Mouse (Mus musculus) mouse trophoblast stem cell (cell line): ENCODE results near the gene Siah1b.

Experiments used
- in situ Hi-C, 2 experiments: fragments of 300-500 bp; cut with MseI, MboI; formaldehyde crosslinking; loops; 2 replicates in 1 of 2; 3 replicates in 1 of 2; pipeline ENCODE4 v1.15.1; 2025

The Siah1b gene

GRCm38 (mm10) chrX:164076040-164076775, at the start of gene Siah1b:
TSS of gene Siah1b (minus strand) at chrX:164076493.
- in situ Hi-C loops: no loop called here

DNA sequence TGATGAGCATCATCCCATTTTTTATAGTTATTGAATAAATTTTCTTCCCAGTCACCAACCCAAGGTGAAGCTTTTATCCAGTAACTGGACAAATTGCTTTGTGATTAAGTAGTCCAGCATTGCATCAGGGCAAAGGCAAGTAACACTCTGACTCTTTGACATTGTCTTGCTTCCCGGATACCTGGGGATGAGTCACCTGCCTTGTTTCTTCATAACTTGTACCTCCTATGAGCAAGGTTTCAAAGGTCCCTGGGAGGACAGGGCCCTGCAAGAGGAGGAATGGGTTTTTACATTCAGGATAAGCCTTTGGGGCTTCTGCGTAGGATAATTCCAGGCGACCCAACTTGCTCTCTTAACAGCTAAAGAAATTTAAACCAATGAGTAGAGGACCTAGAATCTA, 47.6 kb upstream of the Siah1b start:
- in situ Hi-C loops: no loop called here

DNA sequence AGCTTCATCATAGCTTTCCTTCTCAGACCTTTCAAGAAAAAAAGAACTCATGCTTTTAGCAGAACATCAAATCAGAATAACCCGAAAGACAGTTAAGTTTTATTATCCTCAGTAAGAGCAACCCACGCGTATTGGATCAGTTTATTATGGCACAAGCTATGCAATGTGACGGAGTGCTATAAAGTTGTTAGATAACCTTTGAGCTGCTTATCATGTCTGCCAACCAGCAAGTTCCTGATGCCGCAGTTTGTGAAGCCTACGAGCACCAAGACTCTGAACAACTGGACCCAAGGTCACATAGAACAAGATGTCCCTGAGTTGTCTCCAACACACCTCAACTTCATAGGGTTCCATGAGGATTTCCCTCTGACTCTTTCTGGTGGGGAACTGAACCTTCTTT, 37.5 kb upstream of the Siah1b start:
- in situ Hi-C loops: no loop called here

- in situ Hi-C loops: no loop called here
Measured at GRCm38 (mm10) chrX:164111146-164111545, 34.9 kb upstream of the Siah1b start.

GRCm38 (mm10) chrX:164102656-164103055, 26.4 kb upstream of the Siah1b start:
- in situ Hi-C loops: no loop called here

GRCm38 (mm10) chrX:164102198-164102597, 25.9 kb upstream of the Siah1b start:
- in situ Hi-C loops: no loop called here

DNA sequence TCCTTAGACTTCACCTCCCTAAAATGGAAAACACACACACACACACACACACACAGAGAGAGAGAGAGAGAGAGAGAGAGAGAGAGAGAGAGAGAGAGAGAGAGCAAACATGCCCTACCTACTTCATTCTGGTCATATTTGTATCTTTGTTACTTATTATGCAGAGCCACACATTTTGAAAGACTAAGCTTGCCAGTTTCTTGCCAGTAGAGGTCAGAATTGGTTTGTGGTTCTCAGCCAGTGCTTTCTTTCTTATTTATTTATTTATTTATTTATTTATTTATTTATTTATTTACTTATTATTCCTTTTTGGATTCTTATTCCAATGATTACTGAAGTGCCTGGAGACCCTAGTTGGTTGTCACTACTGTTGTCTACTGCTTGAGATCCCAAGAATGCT, 25.2 kb upstream of the Siah1b start:
- in situ Hi-C loops: no loop called here

DNA sequence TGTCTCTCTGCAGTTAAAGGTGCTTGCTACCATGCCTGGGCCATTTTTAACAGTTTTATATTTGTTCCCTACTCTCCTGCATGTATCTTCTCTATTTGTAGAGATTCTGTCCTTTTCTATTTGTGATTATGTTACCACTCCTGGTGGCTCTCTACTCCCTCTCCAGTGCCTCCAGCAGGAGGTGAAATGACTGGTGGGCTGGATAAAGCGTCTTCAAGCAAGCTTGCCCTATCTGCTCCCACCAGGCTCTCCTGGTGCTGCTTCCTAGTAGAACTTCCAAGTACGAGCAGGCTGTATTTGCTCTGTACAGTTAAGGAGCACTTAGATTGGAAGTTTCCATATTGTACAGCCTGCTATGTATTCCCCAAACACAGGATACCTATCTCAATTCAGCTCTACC, 19.5 kb upstream of the Siah1b start:
- in situ Hi-C loops: no loop called here

- in situ Hi-C loops: no loop called here
Measured at GRCm38 (mm10) chrX:164093435-164093834, 17.1 kb upstream of the Siah1b start.

DNA sequence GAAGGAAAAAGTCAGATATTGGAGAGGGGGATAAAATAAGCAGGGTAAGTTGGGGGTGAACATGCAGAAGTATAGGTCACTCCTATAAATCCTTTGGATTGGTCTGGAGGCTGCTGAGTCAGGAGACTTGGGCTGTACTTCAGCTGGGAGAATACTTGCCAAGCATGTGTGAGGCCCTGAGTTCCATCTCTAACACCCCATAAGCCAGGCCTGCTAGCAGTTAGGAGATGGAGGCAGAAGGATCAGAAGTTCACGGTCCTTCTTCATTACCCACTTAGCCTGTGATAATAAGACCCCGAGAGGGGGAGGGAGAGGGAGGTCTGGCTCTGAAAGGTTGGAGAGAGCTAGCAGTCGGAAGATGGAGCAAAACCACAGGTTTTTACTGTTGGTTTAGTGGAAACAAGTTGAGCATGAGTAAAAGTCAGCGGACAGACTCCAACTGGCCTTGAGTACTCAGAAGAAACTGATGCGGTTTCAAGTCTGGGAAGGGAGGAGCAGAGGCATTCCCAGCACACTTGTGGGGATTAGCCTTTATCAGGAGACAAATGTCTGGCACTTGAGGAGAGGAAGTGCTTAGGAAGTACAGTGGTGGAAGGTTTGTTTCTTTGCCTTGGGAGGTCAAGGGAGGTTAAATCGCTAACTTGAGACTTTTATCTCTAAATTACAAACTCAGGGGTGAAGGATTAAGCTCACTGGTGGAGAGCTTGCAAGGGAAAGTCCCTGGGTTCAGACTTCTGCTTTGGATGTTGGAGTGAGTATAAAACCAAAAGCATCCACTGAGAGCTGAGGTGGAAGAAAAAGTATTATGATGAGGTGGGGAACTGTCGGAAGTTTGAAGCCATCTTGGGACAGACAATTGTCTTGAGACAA, 16.2 kb upstream of the Siah1b start:
- in situ Hi-C loops: no loop called here

GRCm38 (mm10) chrX:164089916-164090315, 13.6 kb upstream of the Siah1b start:
- in situ Hi-C loops: no loop called here

DNA sequence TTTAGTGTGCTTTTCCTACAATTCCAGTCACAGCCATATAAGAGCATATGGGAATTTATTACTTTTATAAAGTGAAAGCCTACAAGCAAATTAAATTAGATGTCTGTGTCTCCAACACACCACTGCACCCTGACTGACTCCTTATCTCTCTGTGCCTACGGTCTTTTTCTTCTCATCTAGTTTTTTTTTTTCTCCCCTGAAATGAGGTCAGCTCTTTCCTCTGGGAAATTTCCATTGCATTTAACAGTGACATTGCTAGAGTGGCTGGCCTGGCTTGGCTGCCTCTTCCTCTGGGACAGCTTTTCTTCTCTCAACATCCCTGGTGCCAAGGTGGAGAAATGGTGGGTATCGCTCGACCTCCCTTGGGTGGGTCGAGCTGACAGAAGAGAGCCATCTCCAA, 12.3 kb upstream of the Siah1b start, which contains the start of gene Cltrn:
TSS of gene Cltrn (plus strand) at position 249 of the 400 bp plus-strand sequence.
- in situ Hi-C loops: no loop called here

GRCm38 (mm10) chrX:164082030-164082429, 5.7 kb upstream of the Siah1b start:
- in situ Hi-C loops: no loop called here

- in situ Hi-C loops: no loop called here
Measured at GRCm38 (mm10) chrX:164068968-164069367, 7.3 kb downstream of the Siah1b start.

GRCm38 (mm10) chrX:164066185-164066584, 10.1 kb downstream of the Siah1b start:
- in situ Hi-C loops: no loop called here

DNA sequence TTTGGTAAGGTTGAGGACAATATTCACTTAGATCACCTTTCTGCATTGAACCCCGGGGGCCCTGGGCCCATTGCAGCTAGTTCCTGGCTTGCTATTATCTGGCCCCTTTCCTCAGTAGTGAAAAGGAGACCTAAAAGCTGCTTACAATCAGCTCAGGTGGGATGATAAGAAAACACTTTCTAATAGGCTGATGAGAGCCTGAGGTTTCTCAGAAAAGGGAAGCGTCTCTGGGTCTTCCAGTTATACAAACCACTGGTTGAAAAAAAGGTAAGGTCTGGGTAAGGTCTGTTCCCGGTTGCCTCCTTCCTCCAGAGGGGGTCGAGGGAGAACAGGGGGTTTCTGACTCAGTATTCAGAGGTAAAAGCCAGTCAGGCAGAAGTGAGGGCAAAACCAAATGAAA, 17.2 kb downstream of the Siah1b start:
- in situ Hi-C loops: no loop called here

DNA sequence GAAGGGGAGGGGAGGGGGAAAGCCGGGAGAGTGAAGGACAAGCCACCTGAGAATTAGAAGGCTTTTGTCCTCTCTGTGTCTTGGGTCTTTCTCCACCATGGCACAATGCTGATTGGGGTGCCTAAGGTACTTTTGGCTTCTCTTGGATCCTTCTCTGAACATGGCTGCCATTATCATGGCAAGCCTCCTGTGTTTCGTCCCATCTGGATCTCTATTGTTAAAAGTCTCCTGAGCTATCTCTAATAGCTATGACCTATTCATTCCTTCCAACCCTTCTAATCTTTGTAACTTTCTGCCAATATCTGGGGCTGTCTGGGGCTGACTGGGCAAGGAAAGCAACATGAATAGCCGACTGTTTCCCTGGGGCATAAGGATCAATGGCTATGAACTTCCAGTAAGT, 17.8 kb downstream of the Siah1b start:
- in situ Hi-C loops: no loop called here

DNA sequence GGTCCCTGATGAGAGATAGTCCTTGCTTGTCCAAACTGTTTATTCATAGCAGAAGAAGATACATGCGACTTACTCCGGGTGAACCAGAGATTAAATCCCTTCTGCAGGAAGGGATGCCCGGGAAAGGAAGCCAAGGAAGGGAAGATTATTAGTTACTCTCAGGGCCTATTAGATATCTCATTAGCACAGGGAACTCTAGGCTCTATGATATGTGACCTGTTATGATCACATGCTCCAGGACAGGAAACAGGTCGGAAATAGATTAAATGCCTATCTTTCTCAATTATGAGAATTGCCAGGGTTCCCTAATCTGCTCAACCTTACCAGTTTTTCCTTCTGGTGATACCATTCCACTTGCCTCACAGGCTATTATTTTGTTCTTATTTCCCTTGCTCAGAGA, 20.6 kb downstream of the Siah1b start:
- in situ Hi-C loops: no loop called here

GRCm38 (mm10) chrX:164046736-164047135, 29.6 kb downstream of the Siah1b start:
- in situ Hi-C loops: no loop called here

- in situ Hi-C loops: no loop called here
Measured at GRCm38 (mm10) chrX:164042069-164042468, 34.2 kb downstream of the Siah1b start.

- in situ Hi-C loops: no loop called here
Measured at GRCm38 (mm10) chrX:164038882-164039281, 37.4 kb downstream of the Siah1b start.

DNA sequence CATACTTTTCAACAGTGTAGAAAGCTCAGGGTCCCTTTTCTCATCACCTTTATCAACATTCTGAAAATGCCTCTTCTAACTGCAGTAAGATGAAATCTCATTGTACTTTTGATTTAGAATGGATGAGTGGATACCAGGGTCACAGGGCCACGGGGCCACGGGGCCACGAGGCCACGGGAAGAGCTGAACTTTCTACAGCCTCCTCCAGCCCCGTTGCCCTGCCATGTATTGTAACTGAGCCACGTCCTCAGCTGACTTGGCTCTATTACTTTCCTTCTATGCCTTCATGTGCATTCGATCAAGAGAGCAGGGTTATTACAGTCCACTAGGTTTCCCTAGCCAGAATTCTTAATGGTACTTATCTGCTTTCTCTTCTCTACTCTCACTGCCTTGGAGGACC, 40.4 kb downstream of the Siah1b start:
- in situ Hi-C loops: no loop called here

GRCm38 (mm10) chrX:164035401-164035800, 40.9 kb downstream of the Siah1b start:
- in situ Hi-C loops: no loop called here
